Mouse (Mus musculus) spleen, postnatal 14 days (tissue): ENCODE data around the gene Agpat3.

ENCODE experiments used
- DNase-seq, 2 experiments: peaks; one replicate each; pipeline ENCODE4 v3.0.0; 2021 to 2022; ENCODE audit warnings: low spot score in 2 of 2

The Agpat3 gene

GRCm38 (mm10) chr10:78324556-78325164 is 27.6 kb downstream of the Agpat3 start:
- DNase-seq: no peak

- DNase-seq: no peak
These were observed 28.9 kb downstream of the Agpat3 start for GRCm38 (mm10) chr10:78323214-78323880.

- peak in 1 of 2 experiments; percentile 26 for DNase-seq
These were observed 29.5 kb downstream of the Agpat3 start for GRCm38 (mm10) chr10:78322806-78323205.

- DNase-seq: no peak
These were observed 31.0 kb downstream of the Agpat3 start for GRCm38 (mm10) chr10:78321133-78321757.

GRCm38 (mm10) chr10:78320526-78320925 is 31.8 kb downstream of the Agpat3 start:
- no peak for DNase-seq

DNA sequence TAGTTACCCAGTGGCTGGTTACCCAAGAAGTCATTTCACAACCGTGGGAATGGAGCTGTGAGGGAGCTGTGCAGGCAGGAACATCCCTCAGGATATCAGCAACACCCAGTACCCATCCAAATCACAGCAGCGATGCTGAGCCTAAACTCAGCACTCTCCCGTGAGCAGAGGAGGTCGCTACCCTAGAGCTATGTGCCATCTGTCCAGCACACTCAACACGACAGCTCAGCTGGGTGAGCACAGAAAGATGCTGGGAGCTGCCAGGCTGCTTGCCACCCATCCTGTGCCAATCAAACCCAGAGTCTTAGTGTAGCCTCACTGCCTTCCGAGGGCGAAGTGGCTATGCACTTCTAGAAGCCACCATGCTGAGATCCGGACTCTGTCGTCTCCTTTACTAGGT is 32.3 kb downstream of the Agpat3 start:
- no peak for DNase-seq

DNA sequence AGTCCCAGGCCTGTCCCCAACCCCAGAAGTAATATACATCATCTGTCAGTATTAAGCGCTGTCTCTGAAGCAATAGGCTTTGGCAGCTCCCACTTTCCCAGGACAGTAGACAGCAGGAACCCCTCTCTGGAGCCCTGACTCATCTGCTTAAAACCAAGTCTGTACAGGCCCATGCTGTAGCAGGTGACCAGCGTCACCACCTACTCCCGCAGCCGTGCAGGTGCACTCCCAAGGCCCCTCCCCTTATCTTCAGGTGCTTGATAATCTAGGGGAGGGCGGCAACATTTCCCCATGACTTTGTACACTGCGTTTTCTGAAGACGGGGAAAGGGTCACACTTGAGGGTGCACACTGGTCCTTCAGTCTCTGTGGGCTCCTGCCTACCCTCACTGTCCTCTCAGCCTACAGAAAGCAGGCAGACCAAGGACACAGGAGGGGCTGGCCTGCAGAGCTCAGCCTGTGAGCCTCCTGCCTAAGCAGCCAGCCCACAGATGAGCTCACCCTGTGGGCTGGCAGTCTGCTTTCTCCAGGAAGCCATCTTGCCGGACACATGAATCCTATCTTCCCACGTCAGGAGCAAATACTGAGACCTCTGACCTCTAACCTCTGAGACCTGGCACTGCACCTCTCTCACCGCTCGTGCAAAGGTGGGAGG is 34.9 kb downstream of the Agpat3 start:
- no peak for DNase-seq

- DNase-seq: no peak
These were observed 35.8 kb downstream of the Agpat3 start for GRCm38 (mm10) chr10:78316228-78317087.

DNA sequence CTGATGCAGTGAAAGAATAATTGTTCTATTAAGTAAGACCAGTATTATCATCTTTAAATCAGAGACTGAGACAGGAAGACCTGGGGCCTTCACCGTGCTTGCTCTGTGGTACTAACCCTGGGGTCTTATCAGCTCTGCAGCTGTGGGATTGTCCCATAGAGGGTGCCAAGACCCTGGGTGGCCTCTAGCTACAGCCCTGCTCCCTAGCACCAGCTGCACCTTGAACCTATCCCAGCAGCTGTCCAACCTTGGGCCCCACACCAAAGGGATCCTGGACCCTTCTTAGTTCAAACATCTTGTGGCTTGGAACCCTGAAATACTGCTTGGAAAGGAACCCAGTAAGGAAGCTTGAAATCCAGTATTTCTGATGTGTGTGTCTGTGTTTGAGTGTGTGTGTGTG is 37.1 kb downstream of the Agpat3 start:
- no peak for DNase-seq

DNA sequence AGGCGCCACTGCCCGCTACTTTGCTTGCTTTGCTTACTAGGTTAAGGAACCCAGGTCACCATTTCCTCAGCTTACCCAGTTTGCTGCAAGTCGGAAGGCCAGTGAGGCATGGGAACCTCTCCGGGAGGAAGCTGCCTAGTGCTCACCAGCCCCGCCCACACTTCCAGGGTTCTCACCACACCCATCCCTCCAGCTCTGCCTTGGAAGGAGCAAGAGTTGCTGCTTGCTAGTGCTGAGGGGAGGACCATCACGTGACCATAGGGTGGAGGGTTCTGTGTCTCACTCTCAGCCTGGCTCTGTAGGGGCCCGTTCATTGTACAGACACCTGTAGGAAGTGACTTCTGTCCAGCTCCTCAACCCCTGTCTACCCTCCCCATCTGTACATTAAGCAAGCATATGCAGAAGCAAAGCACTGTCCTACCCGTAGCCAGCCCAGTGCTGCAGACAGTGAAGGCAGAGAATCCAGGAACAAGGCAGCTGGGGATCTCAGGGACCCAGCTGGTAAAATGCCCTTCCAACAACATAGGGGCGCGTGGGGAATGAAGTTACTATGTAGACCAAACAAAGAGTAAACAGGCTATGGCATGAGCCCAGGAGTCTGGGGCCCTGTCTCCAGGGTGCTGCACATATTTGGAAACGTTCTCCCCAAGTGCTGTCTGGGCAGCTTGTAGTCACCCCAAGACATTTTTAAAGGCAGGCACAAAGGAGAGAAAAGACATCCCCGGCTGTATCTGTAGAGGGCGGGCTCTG is 40.2 kb downstream of the Agpat3 start:
- DNase-seq: no peak

DNA sequence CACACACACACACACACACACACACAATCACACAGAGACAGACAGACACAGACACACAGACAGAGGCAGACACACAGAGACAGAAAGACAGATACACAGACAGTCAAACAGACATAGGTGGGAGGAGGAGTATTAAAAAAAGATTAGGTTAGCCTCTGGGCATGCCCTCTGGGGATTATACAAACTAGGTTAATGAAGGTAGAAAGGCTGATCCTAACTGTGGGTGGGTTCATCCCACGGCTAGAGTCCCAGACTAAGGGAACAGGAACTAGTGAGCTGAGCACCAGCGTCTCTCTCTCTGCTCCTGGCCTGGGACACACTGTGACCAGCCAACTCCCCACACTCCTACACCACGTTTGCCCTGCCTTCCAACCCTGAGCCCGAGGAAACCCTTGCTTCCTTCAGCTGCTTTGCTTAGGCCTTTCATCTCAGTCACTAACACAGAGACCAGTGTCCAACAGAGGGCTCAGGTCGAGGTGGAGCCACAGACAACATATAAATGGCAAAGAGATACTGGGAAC is 41.5 kb downstream of the Agpat3 start:
- no peak for DNase-seq

GRCm38 (mm10) chr10:78308617-78309016 is 43.7 kb downstream of the Agpat3 start:
- no peak for DNase-seq

DNA sequence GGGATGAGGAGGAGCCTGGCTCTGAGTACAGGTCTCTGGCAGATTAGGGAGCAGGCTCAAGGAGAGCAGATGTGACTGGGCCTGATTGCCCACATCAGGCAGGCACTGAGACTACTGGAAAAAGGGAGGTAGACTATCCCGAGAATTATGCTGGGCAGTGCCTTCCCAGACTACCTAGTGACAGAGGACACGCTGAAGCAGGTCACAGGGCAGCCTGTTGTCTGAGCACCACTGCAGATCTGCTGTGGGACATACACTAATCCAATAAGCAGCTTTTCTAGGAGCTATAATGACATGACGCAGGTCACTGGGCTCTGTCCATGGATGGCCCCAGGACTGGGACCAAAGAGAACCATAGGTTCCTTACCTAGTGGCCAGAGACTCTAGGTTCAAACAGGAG is 44.9 kb downstream of the Agpat3 start:
- DNase-seq: no peak

DNA sequence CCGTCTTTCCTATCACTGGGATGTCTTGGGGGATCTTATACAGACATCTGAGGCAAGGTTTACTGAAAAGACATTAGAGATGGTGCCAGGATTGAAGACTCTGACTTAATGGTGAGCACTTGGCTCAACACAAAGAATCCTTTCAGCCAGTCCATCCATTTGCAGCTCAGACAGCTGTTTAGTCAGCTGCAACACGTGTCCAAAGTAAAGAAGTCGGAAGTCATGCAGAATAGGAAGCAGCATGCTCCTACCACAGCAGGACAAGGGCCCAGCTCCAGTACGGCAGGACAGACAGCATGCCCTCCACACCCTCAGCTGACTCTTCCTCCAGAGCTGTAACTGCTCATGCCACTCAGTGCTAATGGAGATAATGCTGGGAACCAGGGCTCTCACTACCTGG is 46.3 kb downstream of the Agpat3 start:
- no peak for DNase-seq

DNA sequence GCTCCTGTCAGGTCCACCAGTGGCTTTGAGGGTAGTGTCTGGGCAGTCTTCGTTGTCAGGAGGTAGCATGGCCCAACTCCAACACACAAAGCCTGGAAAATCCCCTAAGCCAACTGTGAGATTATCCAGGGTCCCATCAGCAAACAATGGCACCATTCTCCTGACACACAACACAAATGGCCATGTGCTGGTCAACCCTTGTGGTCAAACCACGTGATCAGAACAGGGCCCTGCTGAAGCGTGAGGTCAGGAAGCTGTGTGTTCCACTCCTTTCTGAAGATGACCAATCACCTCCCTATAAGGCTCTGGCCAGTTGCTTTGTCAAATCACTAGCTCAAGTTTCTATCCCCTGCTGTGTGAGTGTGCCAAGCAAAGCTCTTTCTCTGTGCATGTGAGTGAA is 47.3 kb downstream of the Agpat3 start:
- DNase-seq: no peak

DNA sequence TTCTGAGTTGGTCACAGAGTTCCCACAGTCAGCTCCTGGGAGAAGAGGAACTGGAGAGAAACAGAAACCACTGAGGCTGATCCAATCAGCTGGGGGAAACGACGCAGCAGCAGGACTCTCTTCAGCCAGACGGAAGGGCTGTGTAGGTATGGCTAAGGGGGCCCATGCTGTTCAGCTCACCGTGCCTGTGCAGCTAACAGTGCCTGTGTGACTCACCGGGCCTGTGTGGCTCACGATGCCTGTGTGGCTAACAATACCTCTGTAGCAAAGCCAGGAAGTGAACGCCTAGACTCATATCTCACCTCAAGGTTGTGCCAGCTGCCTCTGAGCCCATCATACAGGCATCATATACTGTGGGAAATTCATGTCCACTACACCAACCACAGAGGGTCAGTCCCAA is 48.6 kb downstream of the Agpat3 start:
- DNase-seq: no peak

DNA sequence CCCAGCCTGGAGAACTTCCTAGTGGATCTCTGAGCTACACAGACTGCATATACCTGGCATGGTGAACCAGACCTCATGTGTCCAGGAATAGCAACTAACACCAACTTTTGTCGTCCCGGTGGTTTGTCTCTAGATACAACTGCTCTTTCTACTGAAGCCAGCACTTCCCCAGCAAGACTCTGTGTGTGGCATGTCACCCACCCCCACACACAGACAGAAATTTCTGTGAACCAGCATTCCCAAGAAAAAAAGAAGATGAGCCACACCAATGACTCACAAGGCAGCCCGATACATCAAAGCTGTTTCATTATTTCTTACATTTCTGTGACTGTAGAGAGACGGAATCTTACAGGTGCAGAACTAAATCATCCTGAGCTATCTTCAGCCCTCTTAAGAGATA is 52.2 kb downstream of the Agpat3 start:
- DNase-seq: no peak

GRCm38 (mm10) chr10:78298651-78299644 is 53.3 kb downstream of the Agpat3 start:
- no peak for DNase-seq
